Comparison of ENCODE assay signal across 22 mouse cellular contexts in the genomic region with DNA sequence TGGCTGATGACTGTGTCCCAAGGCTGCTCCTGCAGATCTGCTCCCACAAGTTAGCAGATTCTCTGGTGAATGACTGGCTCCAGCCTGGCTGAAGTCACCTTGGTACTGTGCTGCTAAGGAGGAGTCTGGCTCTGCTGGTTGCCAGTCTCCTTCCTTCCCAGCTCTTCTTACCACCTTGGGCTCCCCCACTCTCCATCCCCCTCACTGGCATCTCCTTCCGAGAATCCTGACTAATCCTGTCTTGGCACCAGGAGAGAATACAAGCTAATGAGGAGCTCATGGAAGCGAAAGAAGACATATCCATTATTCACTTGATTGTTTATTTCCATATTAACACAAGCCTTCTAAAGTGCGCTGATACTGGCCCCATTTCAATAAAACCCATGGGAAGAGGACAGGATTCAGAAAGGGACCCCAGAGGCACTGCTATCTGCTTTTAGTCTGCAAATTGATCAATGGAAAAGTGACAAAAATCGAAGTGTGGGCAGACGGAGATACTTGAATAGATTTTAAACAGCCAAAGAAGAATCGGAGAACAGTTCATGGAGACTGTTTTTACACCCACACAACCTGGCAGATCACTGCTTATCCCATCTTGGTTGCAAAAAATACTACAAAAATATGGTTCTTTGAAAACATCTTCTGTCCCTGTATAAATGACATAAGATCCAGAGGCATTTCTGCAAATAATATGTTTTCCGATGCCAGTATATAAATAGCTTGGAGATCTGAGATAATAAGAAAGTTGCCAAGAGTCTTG. TPM values are rescaled to one million over a fixed set of nuclear protein-coding genes. Genes with fewer than 3 reads are reported as not detected.
DNase-seq lines count a peak whose midpoint lies in the region; ATAC-seq lines count a peak whose summit lies in the region.
"Had no signal": no experiment of that assay in that cellular context is flagged by ENCODE, and none has a peak within 500 bp of the region (broad histone marks: within the 10 kb centered on the region; RNA-seq: fewer than 3 reads in every experiment).

No protein-coding gene starts in this region.

- H3K27me3 ChIP-seq in midbrain, embryonic 14.5 days (ENCODE audit: control insufficient read depth, insufficient read depth, low read length): no peaks in the 10 kb centered on the region
- H3K27me3 ChIP-seq: embryonic facial prominence, embryonic 13.5 days; hindbrain, embryonic 13.5 days; intestine, embryonic 15.5 days; limb, embryonic 15.5 days; midbrain, embryonic 12.5 days had no signal

- WGBS in midbrain, embryonic 14.5 days: 72% methylated on average over 7 of the region's 7 CpGs

- peak; percentile 23 to 52 for DNase-seq in frontal cortex, postnatal 36 days (ENCODE audit: low spot score in 2 of 2)
- no peak for DNase-seq in frontal cortex, postnatal 25 days (ENCODE audit: low spot score in 2 of 2)
- peak; percentile 32 to 79 for DNase-seq in layer of hippocampus, adult 18-20 months (ENCODE audit: low spot score in 2 of 2)
- DNase-seq in left cerebral cortex, adult 18-20 months (ENCODE audit: low spot score in 2 of 2): peak; percentile 12 to 30
- DNase-seq in right cerebral cortex, postnatal 36 days (ENCODE audit: low spot score in 2 of 2): peak; percentile 25 to 28
- DNase-seq in midbrain, embryonic 14.5 days: no peak
- no peak for DNase-seq in cerebellum, postnatal 36 days
- DNase-seq: adrenal gland, postnatal 25 days; heart, postnatal 10 days; lung, adult 18-20 months; lung, postnatal 4 days had no signal

- H3K4me1 ChIP-seq in midbrain, embryonic 14.5 days (ENCODE audit: control insufficient read depth, insufficient read depth, low read length): no peaks in the 10 kb centered on the region
- H3K4me1 ChIP-seq: embryonic facial prominence, embryonic 13.5 days; hindbrain, embryonic 13.5 days; limb, embryonic 15.5 days; midbrain, embryonic 12.5 days had no signal

- H3K27ac ChIP-seq in midbrain, embryonic 14.5 days (replicated peaks; ENCODE audit: low read depth, low read length): no peak overlapping the region
- H3K27ac ChIP-seq: embryonic facial prominence, embryonic 13.5 days; hindbrain, embryonic 13.5 days; intestine, embryonic 15.5 days; limb, embryonic 15.5 days; midbrain, embryonic 12.5 days had no signal

- H3K4me2 ChIP-seq in midbrain, embryonic 14.5 days (ENCODE audit: low read length): no peak overlapping the region
- H3K4me2 ChIP-seq: embryonic facial prominence, embryonic 13.5 days; hindbrain, embryonic 13.5 days; intestine, embryonic 15.5 days; limb, embryonic 15.5 days; midbrain, embryonic 12.5 days had no signal

- no peak overlapping the region for H3K9ac ChIP-seq in midbrain, embryonic 14.5 days (replicated peaks; ENCODE audit: low read length)
- H3K9ac ChIP-seq: embryonic facial prominence, embryonic 13.5 days; hindbrain, embryonic 13.5 days; intestine, embryonic 15.5 days; limb, embryonic 15.5 days; midbrain, embryonic 12.5 days had no signal

- H3K36me3 ChIP-seq in midbrain, embryonic 14.5 days (ENCODE audit: control insufficient read depth, insufficient read depth, low read length): no peaks in the 10 kb centered on the region
- H3K36me3 ChIP-seq: embryonic facial prominence, embryonic 13.5 days; hindbrain, embryonic 13.5 days; intestine, embryonic 15.5 days; limb, embryonic 15.5 days; midbrain, embryonic 12.5 days had no signal

- no peaks in the 10 kb centered on the region for H3K9me3 ChIP-seq in midbrain, embryonic 14.5 days (ENCODE audit: control insufficient read depth, low read length)
- H3K9me3 ChIP-seq: embryonic facial prominence, embryonic 13.5 days; hindbrain, embryonic 13.5 days; intestine, embryonic 15.5 days; limb, embryonic 15.5 days; midbrain, embryonic 12.5 days had no signal

- ATAC-seq in midbrain, embryonic 14.5 days (ENCODE audit: low FRiP score, low TSS enrichment): no peak
- ATAC-seq: CD4-positive, CD25-positive, alpha-beta regulatory T cell, adult 4 months; intestine, embryonic 15.5 days had no signal

- H3K4me3 ChIP-seq in midbrain, embryonic 14.5 days (replicated peaks; ENCODE audit: low read depth, low read length): no peak overlapping the region
- H3K4me3 ChIP-seq: embryonic facial prominence, embryonic 13.5 days; hindbrain, embryonic 13.5 days; intestine, embryonic 15.5 days; limb, embryonic 15.5 days; midbrain, embryonic 12.5 days; myocyte had no signal

RNA-seq across cellular contexts. Expression of a gene that starts 29.1 kb away (rescaled TPM):
- total RNA-seq in layer of hippocampus, adult 18-20 months (2021): not detected
- not detected for total RNA-seq in left cerebral cortex, adult 18-20 months (2021)
- polyA plus RNA-seq in midbrain, embryonic 14.5 days (2014; fragmentation: Nextera tagmentation; extraction: Ambion mirVana): not detected in 2 replicates
- total RNA-seq: common myeloid progenitor, adult 5-6 weeks; MEL had no signal
- polyA plus RNA-seq: embryonic facial prominence, embryonic 13.5 days; intestine, embryonic 15.5 days; kidney, embryonic 16.5 days; midbrain, embryonic 12.5 days; thymus, postnatal 0 days had no signal

RNA-seq across cellular contexts. Expression of a gene that starts 47.5 kb away (rescaled TPM):
- 10 to 100 TPM; 75.1 to 83.5 TPM for total RNA-seq in layer of hippocampus, adult 18-20 months (2021)
- 10 to 100 TPM; 79.6 to 81.2 TPM for total RNA-seq in left cerebral cortex, adult 18-20 months (2021)
- 131 and 149 TPM in 2 replicates for polyA plus RNA-seq in midbrain, embryonic 14.5 days (2014; fragmentation: Nextera tagmentation; extraction: Ambion mirVana)

Comparison
In these comparisons a context has a peak if more than half of its experiments do, and no peak if none do; other contexts are left out.
1. DNase-seq: peak in frontal cortex, postnatal 36 days (2 of 2), layer of hippocampus, adult 18-20 months (2 of 2), left cerebral cortex, adult 18-20 months (2 of 2) and right cerebral cortex, postnatal 36 days (2 of 2); none in frontal cortex, postnatal 25 days (0 of 2), midbrain, embryonic 14.5 days (single experiment) and cerebellum, postnatal 36 days (0 of 2).